Mouse (Mus musculus) hindbrain, postnatal 0 days (tissue): Measurements from ENCODE around the gene Ankrd13b. TPM values are rescaled to one million over a fixed set of nuclear protein-coding genes. Genes with fewer than 3 reads are reported as not detected.

ENCODE experiments used
- ATAC-seq: fragments of 200-750 bp; cut with Nextera tagmentation; 2 replicates; pipeline ENCODE4 v1.8.0; 2017; ENCODE audit warnings: mild to moderate bottlenecking, moderate TSS enrichment, moderate library complexity
- DNase-seq: peaks from one replicate; pipeline ENCODE4 v3.0.0-alpha.2; 2015; ENCODE audit warnings: low spot score
- H3K27ac ChIP-seq: fragments of 300-500 bp; sonication (generic); 2 replicates; pipeline ENCODE4 v1.5.1; 2014; ENCODE audit warnings: mild to moderate bottlenecking
- H3K27me3 ChIP-seq: fragments of 300-500 bp; sonication (generic); 2 replicates; pipeline ENCODE4 v1.6.1; 2014; ENCODE audit warnings: low read length, mixed read lengths; ENCODE audit not compliant: insufficient read depth
- H3K36me3 ChIP-seq: fragments of 300-500 bp; sonication (generic); 2 replicates; pipeline ENCODE4 v1.6.1; 2014; ENCODE audit warnings: low read length, mixed read lengths; ENCODE audit not compliant: insufficient read depth
- H3K4me1 ChIP-seq: fragments of 300-500 bp; sonication (generic); 2 replicates; pipeline ENCODE4 v1.6.1; 2014; ENCODE audit warnings: antibody characterized with exemption, low read length, mixed read lengths; ENCODE audit not compliant: insufficient read depth
- H3K4me2 ChIP-seq: fragments of 300-500 bp; sonication (generic); 2 replicates; pipeline ENCODE4 v1.6.1; 2014; ENCODE audit warnings: low read depth, mild to moderate bottlenecking, low read length, moderate library complexity, mixed read lengths
- H3K4me3 ChIP-seq: fragments of 300-500 bp; sonication (generic); 2 replicates; pipeline ENCODE4 v1.5.1; 2014; ENCODE audit warnings: low read length
- H3K9ac ChIP-seq: fragments of 300-500 bp; sonication (generic); replicated peaks from 2 replicates; pipeline ENCODE4 v1.6.1; 2014; ENCODE audit warnings: mild to moderate bottlenecking, low read length, moderate library complexity, mixed read lengths
- H3K9me3 ChIP-seq: fragments of 300-500 bp; sonication (generic); 2 replicates; pipeline ENCODE4 v1.6.1; 2016; ENCODE audit warnings: low read length, mixed read lengths
- CTCF ChIP-seq: IDR thresholded peaks from 2 replicates; pipeline ENCODE4 v1.5.1; 2016; ENCODE audit warnings: antibody characterized with exemption, control low read depth, low read depth
- WGBS: fragments of 180-500 bp; shearing (Covaris S2); extraction: QIAGEN DNeasy Blood & Tissue Kit; methylation state at CpG from one replicate; pipeline ENCODE4 v1.1.7; 2014; 5-methylcytosine and 5-hydroxymethylcytosine counted together
- polyA plus RNA-seq: library from polyadenylated mRNA; unstranded; fragments of >200 nt; fragmentation: Nextera tagmentation; extraction: Ambion mirVana; gene quantifications from 2 replicates; pipeline ENCODE4 v1.2.1, GENCODE M21; 2015
- total RNA-seq: library from RNA; depleted of rRNA; stranded (reverse); fragments of >200 nt; gene quantifications from 2 replicates; pipeline ENCODE4 v1.2.3, GENCODE M21; 2014

Gene Ankrd13b
- total and polyA plus RNA-seq, 2 experiments from 2014 or later = 30.6 to 77.1 TPM

DNA sequence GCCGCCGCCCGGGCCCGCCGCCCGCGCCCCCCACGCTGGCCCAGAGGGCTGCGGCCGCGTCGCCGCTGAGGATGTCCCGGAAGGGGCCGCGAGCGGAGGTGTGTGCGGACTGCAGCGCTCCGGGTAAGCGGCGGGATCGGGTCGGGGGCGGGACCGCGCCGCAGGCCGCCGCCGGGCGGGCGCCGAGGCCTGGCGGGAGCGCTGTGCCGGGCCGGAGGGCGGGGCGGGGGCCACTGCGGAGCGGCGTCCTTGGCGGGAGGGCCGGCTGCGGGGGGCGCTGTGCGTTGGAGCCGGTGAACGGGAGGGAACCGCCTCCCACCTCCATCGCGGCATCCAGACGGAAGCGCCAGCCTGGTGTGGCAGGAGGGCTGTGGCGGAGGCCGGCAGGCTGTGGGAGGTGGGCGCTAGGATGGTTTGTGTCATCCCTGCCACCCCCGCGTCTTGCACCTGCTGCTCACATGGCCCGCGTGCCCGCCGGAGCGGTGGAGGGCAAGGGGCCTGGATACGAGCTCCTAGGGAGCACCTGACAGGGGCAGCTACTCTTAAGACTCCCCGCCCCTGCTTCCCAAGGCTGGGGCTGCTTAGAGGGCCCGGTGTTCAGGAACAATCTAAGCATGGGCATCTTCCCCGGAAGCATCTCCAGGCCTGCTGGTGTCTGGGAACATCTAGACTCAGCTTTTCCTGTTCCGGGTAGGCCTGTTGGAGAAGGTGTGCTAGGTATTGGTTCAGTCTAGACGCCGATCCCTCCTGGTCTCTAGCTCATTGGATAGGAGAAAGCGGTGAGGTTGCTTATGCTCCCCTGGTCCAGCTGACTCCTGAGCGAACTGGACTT, 4.2 kb upstream of the Ankrd13b start, which contains the start of gene Git1:
Gene Git1 (plus strand): TSS at position 51 of the 832 bp plus-strand sequence.
- Histone ChIP-seq H3K4me2 (peak within 1 kb of the TSS; percentile 94), H3K27me3 (no peaks in the 10 kb centered on the region), H3K4me3 (peak within 1 kb of the TSS; percentile 93), H3K9ac (peak within 1 kb of the TSS; percentile 97), H3K9me3 (no peaks in the 10 kb centered on the region), H3K4me1 (peaks cover 38% of the 10 kb centered on the region), H3K27ac (peak within 1 kb of the TSS; percentile 95), H3K36me3 (no peaks in the 10 kb centered on the region)
- no peak; the same call in 1 of the 2 replicates for ATAC-seq
- peak; percentile 62 for DNase-seq
- under 1% methylated on average over 50 of the region's 74 CpGs for WGBS
- peak; percentile 12 for TF ChIP-seq CTCF

DNA sequence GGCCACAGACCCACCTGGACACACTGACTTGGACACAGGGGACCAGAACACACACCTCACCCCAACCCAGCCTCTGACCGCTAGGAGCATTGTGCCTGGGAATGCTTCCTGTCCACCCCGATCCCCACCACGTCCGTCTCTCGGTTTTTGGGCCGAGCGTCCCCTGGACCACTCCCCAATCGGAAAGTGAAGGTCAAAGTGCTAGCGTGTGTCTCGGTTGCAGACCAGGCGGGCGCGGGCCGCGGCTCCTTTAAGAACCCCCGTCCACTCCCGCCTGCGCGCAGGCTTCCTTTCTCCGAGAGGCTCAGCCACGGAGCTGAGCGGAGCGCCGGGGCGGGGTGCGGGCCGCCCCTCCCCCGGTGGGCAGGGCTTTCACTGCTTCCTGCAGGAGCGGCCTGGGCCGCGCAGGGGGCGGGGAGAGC, 3.4 kb upstream of the Ankrd13b start:
- Histone ChIP-seq H3K27ac (peak overlapping the region; percentile 95), H3K4me1 (peaks cover 37% of the 10 kb centered on the region), H3K27me3 (no peaks in the 10 kb centered on the region), H3K9ac (peak overlapping the region; percentile 97), H3K4me3 (peak overlapping the region; percentile 93), H3K4me2 (peak overlapping the region; percentile 94), H3K36me3 (no peaks in the 10 kb centered on the region), H3K9me3 (no peaks in the 10 kb centered on the region)
- TF ChIP-seq CTCF = peak; percentile 41
- ATAC-seq (peak; percentile 76), DNase-seq (peak; percentile 96)
- under 1% methylated on average over 30 of the region's 32 CpGs for WGBS

DNA sequence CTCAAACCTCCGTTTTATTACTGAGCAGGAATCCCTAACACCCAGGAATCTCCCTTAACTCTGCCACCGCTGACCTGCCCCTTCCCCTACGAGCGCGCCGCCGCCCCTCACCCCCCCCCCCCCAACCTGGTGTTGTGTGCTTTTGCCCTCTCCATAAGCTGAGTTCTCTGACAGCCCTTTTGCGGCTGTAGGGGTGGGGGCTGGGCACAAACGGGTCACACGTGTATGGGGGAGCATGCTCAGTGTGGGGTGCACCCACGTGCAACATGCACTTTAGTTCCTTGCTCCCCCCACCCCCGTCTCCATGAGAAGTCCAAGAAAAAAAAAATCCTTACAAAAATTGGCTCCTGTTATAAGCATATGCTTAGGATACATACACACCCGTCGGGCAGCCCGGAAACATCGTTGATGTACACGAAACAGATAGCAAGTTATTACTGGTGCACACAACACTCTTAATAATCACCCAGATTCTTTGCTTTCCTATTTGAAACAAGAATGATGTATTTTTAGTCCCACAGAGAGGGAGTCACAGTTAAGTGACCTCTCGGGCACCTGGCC, 2.9 kb upstream of the Ankrd13b start:
- H3K9ac ChIP-seq = peak overlapping the region; percentile 97
- H3K27ac ChIP-seq = peak overlapping the region; percentile 95
- WGBS = under 1% methylated on average over 18 of the region's 18 CpGs
- H3K4me2 ChIP-seq = peak overlapping the region; percentile 94
- ATAC-seq (no peak), DNase-seq (peak; percentile 36)
- no peaks in the 10 kb centered on the region for H3K36me3 ChIP-seq
- H3K27me3 ChIP-seq = no peaks in the 10 kb centered on the region
- peaks cover 40% of the 10 kb centered on the region for H3K4me1 ChIP-seq
- H3K9me3 ChIP-seq = no peaks in the 10 kb centered on the region
- no peak for TF ChIP-seq CTCF
- H3K4me3 ChIP-seq = peak overlapping the region; percentile 93

DNA sequence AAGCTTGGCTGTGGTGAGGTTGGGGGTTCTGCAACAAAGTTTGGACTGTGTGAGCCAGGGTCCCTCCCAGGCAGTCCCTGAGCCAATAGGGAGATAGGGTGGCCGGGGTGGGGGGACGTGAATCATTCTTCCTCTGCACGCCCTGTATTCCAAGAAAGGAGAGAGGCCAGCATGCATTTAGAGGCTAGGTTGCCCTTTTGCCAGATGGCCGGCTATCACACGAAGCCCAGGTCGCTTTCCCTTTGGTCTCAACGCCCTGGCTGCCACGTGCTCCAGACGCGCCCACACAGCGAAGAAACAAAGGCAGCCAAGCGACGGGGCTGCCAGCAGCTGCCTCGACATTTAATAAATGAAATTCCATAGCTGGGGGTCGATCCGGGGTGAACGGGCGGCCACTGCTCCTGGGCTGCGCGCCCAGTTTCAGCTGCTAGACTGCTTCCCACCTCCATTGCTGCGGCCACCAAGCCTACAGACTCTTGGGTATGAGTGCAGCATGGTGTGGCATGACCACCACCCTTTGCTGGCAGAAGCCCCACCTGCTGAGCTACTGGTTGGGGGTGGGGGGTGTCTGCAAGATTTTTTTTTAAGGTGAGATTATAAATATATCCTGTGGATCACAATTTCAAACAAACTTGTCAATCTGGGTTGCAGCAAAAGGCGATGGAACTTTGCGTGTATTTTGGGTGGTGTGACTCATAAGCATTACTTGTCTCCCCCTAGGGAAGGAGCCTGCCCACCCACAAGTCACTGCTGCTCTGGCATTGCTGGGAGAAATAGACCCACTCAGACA, 2.2 kb upstream of the Ankrd13b start:
- Histone ChIP-seq H3K4me3 (peak overlapping the region; percentile 93), H3K9ac (peak overlapping the region; percentile 97), H3K9me3 (no peaks in the 10 kb centered on the region), H3K4me1 (peaks cover 47% of the 10 kb centered on the region), H3K36me3 (no peaks in the 10 kb centered on the region), H3K27ac (peak overlapping the region; percentile 95), H3K27me3 (no peaks in the 10 kb centered on the region), H3K4me2 (peak overlapping the region; percentile 94)
- DNase-seq (peak; percentile 74), ATAC-seq (peak; percentile 61)
- whole genome bisulfite sequencing = under 1% methylated on average over 23 of the region's 23 CpGs
- no peak for TF ChIP-seq CTCF

DNA sequence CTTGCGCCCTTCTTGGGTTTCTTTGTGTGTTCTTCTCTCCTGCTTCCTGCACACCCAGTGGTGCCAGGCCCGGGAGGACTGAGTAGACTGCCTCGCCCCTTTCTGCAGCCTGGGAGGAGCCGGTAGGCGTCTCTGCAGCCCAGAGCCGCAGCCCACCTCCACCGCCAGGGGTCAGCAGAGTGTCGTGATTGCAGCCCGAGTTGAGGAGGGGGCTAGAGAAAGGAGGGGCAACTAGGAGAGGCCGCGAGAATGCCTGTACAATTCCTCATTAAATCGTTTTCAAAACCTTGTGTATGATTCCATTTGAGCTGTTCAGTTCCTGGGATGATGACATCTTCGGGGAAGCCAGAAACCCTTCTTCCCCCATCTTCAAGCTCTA, 1.6 kb upstream of the Ankrd13b start:
- WGBS = under 1% methylated on average over 13 of the region's 13 CpGs
- DNase-seq = peak; percentile 96
- peaks cover 53% of the 10 kb centered on the region for H3K4me1 ChIP-seq
- H3K27me3 ChIP-seq = no peaks in the 10 kb centered on the region
- peak; percentile 99 for TF ChIP-seq CTCF
- no peaks in the 10 kb centered on the region for H3K9me3 ChIP-seq
- H3K4me3 ChIP-seq = peak overlapping the region; percentile 93
- peak overlapping the region; percentile 97; the same call in 1 of the 2 replicates for H3K9ac ChIP-seq
- ATAC-seq = peak; percentile 75
- peak overlapping the region; percentile 95 for H3K27ac ChIP-seq
- no peaks in the 10 kb centered on the region for H3K36me3 ChIP-seq
- H3K4me2 ChIP-seq = peak overlapping the region; percentile 94

DNA sequence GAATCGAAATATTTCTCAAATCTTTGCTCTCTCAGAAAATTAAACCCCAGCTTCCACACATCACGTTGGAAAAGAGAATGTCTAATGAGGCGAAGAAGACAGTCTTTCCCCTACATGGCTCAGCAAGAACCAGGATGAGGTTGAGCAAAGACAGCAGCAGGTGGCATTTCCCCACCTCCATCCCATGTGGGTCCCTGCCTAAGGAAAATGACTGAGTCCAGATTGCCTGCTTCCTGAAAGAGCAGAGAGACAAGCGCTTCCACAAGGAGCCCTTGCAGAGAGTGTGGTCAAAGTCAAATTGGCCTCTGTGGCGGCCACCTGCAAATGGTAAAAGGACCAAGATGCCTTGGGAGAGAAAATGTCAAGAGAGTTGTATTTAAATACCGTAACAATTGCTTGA, 973 bp upstream of the Ankrd13b start:
- TF ChIP-seq CTCF = no peak
- Histone ChIP-seq H3K27ac (peak overlapping the region; percentile 95; the same call in 1 of the 2 replicates), H3K4me2 (peak overlapping the region; percentile 94), H3K9ac (peak overlapping the region; percentile 92), H3K27me3 (no peaks in the 10 kb centered on the region), H3K4me1 (peaks cover 60% of the 10 kb centered on the region), H3K9me3 (no peaks in the 10 kb centered on the region), H3K36me3 (no peaks in the 10 kb centered on the region), H3K4me3 (peak overlapping the region; percentile 91)
- WGBS = 60% methylated on average over 6 of the region's 6 CpGs
- ATAC-seq = no peak
- no peak for DNase-seq
